Mouse (Mus musculus): Measurements from ENCODE around the gene Znhit3.

GRCm38 (mm10) chr11:84962536-84962935 is 46.4 kb upstream of the Znhit3 start:
- TF ChIP-seq CTCF (IDR thresholded peaks at IDR 0.05; ENCODE audit: low read depth) (no peak), EP300 (IDR thresholded peaks at IDR 0.05; ENCODE audit: low read depth) (no peak)
